ENCODE assay signal across 20 mouse cellular contexts in the genomic region with DNA sequence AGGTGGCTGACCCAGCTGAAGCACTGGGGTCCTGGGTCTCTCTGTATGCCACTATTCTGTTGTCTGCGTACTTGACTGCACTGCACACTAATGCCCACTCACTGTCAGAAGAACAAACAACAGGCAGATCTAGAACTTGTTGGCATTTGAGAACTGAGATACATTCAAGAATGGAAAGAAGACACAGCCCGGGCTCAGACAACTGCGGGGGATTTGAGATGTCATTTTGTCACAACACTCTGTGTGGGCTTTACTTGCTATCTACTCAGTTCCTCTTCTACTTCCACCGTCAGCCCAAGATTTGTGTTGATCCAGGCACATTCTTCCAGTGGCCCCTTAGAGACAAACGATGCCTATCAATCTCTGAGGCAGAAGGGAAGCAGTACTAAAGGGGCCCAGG.
"Had no signal": no experiment of that assay in that cellular context is flagged by ENCODE, and none has a peak within 500 bp of the region (broad histone marks: within the 10 kb centered on the region; RNA-seq: fewer than 3 reads in every experiment).

No protein-coding gene starts in this region.

- ATAC-seq: midbrain, embryonic 13.5 days; midbrain, embryonic 16.5 days had no signal

- H3K36me3 ChIP-seq: liver, embryonic 13.5 days; neural tube, embryonic 13.5 days had no signal

- DNase-seq: kidney, adult 9 months; kidney, postnatal 14 days; kidney, postnatal 4 days; layer of hippocampus, postnatal 36 days; liver, embryonic 13.5 days; lung, adult 2 months; retina, postnatal 1 day; right cerebral cortex, postnatal 25 days; spleen, adult 18-20 months; thymus, adult 2 months; thymus, postnatal 14 days; thymus, postnatal 4 days had no signal

- H3K27me3 ChIP-seq: liver, embryonic 13.5 days; megakaryocyte, embryonic 14.5 days; midbrain, embryonic 13.5 days; neural tube, embryonic 13.5 days had no signal

- H3K9me3 ChIP-seq: liver, embryonic 13.5 days; megakaryocyte, embryonic 14.5 days had no signal

- H3K27ac ChIP-seq: left cerebral cortex, adult 2 months; liver, embryonic 13.5 days; macrophage; midbrain, embryonic 10.5 days; midbrain, embryonic 13.5 days; neural tube, embryonic 13.5 days had no signal

- H3K4me3 ChIP-seq: left cerebral cortex, adult 2 months; liver, embryonic 13.5 days; megakaryocyte, embryonic 14.5 days; midbrain, embryonic 10.5 days; midbrain, embryonic 13.5 days; myocyte; neural tube, embryonic 13.5 days had no signal
